Mouse (Mus musculus) lung, postnatal 25 days (tissue): Measurements from ENCODE around the gene Rpl37.
"Not testable (repeated sequence)": the region's sequence is repeated elsewhere in the genome, so short reads cannot be mapped to it uniquely, and the experiment has no call there.

Experiments used
- DNase-seq: peaks from one replicate; pipeline ENCODE4 v3.0.0; 2022; ENCODE audit warnings: low spot score

Rpl37 gene

DNA sequence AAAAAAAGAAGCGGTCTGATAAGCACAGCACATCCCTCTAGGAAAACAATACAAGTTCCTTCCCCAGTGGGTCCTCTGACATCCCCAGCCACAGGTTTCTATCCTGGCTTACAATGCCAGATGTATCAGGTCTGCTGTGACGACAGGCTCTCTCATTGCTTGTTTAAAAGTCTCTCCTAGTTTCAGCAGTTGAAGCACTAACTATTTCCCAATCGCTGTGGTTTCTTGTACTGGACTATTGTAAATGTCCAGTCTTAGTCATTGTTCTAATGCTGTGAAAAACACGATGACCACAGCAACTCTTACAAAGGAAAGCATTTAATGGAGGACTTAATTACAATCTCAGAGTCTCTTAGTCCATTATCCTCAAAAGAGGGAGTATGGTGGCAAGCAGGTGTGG lies 10.0 kb downstream of the Rpl37 start:
- DNase-seq, result no peak

DNA sequence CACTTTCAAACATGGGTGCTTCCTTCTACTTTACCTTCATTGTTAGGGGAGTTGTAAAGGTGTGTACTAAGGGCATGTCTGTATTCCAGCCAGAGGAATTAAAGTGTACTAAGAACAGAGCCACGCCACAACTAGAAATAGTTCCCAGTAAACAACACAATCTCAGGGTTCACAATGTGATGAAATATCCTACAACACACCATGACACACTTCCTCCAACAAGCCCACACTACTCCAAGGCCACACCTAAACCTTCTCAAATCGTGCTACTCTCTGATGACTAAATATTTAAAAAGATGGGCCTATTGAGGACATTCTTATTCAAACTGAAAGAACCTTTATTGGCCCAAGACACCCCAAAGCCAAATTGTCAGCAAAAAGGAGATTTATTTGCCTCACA lies 11.0 kb downstream of the Rpl37 start:
- no peak for DNase-seq

DNA sequence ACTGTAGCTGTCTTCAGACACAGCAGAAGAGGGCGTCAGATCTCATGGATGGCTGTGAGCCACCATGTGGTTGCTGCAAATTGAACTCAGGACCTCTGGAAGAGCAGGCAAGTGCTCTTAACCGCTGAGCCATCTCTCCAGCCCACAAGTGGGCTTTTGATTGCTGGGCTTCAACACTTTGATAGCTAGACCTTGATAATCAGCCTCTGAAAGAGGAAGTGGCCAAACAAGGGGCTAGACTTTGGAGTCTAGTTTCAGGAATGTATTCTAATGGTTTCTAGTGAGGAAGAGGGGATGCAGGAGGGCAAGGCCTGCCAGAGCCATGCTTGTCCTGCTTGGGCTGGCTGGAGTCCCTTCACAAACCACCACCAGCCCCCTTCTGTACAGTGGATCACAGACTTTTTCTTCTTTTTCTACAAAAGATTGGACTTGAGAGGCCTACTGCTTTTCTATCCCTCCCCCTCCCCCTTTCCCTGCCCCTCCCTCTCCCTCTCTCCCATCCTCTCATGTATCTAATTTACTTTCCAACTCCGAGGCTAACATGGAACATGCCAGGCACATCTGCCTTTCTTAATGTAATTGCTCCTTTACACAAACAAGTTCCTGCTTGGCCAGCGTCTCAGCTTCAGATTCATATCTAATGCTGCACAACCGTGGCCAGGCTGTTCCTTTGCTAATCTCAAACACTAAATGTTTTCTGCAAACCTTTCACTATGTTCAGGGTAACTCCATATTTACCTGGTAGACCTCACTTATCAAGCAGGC lies 11.9 kb downstream of the Rpl37 start:
- no peak for DNase-seq

DNA sequence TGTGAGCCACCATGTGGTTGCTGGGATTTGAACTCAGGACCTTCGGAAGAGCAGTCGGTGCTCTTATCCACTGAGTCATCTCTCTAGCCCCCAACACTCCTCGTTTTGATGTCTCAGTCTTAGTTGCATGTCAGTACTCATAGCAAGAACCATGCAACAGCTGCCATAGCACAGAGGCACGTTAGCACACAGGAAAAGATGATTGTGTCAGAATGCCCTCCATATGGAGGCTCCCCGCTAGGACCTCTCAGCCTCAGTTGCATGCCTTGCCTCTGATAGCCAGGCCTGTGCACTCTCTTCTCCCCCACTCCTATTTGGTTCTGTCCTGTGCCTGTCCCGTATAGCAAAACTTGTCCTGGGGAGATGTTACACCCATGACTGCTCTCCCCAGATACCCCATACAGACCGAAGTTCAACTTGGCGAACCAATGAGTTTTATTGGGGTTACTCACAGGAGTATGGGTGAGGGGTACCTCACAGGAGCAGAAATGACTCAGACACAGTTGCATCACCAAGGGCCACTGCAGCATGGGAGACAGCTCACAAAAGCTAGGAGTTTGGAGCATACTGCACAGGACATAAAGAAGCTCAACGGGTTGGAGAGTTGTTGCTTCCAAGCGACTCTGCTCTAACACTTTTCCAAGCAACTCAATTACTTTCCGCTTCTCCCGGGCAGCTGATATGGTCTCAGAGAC lies 12.8 kb downstream of the Rpl37 start:
- DNase-seq, result no peak

DNA sequence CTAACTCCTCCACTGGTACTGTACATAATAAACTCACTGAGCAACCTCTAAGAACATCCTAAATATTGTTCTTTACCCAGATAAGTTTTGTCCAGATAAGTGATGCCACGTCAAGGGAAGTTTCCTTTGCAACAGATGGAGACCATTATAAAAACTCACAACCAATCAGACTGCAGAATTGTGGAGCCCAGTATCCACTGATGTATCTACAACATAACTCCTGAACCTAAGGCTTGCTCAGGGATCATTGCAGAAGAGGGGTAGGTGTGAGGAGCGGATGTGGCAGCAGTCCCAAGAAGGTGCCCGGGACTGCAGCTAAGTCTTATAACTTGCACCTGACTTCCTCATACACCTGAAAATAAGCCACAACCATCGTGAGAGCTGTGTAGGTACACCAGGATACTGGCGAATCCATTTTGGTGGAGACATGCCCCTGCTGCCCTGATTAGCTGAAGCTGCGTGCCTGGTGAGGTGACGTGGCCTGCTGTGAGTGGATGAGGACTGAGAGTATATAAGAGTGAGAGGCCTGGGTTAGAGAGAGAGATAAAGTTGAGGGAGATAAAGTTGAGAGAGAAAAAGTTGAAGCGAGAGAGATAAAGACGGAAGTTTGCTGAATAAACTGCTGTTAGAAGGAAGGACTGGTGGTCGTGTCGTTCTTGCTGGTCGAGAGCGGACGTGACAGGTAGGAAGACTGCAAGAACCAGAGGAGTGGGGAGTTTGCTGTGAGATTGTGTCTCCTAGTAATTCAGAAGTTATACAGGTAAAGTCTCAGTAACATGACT lies 14.6 kb downstream of the Rpl37 start:
- not testable (repeated sequence) for DNase-seq

DNA sequence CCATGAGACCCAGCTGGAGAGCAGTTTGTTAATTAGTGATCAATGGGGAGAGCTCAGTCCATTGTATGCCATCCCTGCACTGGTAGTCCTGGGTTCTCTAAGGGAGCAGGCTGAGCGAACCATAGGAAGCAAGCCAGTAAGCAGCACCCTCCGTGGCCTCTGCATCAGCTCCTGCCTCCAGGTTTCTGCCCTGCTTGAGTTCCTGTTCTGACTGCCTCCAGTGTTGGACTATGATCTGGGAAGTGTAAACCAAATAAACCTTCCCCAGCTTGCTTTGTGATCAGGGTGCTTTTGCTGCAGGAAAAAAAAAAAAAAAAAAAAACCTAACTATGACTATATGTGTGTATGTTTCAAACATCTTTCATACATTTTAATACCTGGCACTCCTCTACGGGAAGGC lies 16.9 kb downstream of the Rpl37 start:
- no peak for DNase-seq

DNA sequence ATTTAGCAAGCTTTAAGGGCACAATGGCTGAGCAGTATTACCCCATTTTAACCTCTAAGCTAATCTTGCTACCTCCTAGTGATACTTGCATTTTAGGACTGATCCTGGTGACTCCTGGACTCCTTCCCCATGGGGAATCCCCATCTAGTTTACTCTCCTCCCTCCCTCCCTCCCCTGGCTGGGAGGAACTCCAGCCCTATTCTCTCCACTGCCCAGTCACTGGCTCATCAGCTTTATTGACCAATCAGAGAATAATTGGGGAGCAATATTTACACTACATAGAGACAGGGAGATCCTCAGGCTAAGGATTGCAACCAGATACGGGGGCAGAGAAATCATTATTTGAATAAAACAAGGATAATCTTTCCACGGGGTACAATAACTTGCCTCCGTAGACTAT lies 17.7 kb downstream of the Rpl37 start:
- DNase-seq, result no peak

DNA sequence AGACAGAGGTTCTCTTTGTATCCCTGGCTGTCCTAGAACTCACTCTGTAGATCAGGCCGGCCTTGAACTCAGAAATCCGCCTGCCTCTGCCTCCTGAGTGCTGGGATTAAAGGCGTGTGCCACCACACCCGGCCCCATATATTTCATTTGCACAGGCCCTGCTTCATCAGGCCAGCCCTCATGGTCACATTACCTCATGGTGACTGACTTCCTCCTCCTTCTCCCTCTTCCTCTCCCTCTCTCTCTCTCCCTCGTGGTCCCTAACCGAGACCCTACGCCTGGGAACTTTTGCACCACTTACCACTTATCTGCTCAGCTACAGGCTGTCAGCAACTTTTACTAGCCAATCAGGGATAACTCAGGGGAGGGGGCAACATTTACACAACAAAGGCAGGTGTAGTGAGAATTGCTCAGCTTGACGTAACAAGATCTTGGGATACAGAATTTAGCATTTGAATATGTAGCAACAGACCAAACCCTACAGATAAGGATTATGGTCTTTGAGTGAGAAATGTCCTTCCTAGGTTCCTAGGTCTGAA lies 18.6 kb downstream of the Rpl37 start:
- DNase-seq, result no peak

DNA sequence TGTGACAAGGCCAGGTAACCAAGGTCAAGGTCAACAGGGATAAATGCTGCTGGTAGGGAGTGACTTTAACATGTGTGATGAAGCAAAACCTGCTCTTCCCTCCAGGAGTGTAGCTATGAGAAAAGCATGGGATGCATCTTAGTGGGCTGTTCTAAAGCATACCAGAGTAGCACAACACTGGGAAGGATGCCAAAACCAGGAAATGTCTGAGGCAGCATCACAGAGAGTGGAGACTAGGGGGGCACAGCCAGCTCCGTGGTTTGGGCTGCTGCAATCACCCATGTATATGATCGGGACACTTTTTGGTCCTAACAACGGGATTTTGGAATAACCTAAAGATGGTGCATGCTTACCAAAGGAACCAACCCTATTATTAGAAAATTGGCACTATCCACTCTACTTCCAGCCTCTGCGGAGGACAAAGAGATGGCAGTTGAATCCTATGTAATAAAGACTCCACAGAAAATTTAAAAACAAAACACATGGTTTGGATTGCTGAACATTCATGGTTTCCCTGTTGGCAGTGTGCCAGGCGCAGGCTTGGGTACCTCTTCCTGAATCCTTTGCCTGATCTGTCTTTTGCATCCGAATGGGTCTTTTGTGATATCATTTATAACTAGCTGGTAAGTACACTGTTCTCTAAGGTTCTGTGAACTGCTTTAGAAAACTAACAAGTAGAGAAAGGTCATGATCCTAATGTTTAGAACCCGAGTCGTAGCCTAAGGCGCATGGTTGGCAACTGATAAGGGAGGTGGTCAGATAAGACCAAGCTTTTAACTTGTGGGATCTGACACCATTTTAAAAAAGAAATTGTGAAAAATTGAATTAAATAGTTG lies 21.8 kb downstream of the Rpl37 start:
- DNase-seq, result no peak

DNA sequence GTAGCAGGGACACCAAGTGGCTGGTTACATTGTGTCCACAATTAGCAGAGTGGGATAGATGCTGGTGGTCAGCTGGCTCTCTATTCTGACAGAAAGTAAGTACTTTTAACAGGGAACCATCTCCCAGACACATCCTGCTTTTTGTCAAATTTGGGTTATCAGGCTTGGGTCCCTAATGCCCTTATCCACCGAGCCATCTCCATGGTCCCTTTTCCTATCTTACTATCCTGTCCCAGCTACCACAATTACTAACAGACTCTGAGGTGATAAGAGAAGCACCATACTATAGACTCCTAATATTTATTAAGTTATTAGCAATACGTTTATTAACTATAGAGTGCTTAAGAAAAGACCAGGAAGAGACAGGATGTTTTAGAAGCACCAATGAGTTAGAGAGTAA lies 22.9 kb downstream of the Rpl37 start:
- no peak for DNase-seq

DNA sequence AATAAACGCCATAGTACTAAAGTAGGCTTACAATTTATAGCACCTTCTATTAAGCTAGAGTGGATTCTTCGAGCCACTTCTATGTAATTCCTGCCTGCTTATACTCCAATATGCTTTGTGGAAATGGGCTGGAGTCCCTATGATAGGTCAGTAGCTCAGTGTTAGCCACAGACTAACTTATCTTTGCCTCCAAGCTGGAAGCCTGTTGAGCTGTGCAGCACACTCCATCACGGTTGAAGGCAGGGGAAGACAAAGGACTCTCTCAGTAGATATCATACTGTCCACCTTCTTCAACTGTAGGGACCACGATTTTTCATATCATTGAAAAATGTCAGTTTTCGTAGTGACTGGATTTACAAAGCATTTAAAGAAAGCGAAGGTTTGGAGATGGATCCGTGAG lies 23.4 kb downstream of the Rpl37 start:
- DNase-seq, result no peak

DNA sequence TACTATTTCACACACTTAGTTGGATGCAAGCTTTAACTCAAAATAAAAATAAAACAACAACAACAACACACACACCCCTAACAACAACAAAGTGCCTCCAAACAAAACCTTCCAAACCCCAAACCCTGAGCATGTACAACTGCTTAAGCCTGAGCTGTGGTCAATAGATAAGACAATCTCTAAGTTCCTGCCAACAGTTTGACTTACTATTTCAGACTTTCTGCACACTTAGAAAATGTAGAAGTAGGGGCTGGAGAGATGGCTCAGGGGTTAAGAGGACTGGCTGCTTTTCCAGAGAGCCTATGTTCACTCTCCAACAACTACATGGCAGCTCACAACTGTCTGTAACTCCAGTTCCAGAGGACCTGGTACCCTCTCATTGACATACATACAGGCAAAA lies 23.9 kb downstream of the Rpl37 start:
- DNase-seq, result no peak

DNA sequence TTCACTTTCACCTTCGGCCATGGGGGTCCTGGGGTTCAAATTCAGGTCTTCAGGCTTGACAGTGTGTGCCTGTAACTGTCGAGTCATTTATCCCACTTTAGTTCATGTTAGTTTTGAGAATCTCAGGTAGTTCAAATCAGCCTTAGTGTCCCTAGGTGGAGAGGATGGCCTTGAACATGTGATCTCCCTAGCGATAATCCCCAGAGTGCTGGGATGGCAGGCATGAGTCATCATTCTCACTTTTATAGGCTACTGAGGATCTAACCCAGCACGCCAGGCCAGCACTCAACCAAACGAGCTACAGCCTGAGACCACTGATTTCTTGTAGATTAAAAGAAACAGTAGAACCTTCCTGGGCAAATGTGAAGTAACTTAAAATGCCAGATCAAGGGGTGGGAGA lies 25.6 kb downstream of the Rpl37 start:
- DNase-seq, result no peak

DNA sequence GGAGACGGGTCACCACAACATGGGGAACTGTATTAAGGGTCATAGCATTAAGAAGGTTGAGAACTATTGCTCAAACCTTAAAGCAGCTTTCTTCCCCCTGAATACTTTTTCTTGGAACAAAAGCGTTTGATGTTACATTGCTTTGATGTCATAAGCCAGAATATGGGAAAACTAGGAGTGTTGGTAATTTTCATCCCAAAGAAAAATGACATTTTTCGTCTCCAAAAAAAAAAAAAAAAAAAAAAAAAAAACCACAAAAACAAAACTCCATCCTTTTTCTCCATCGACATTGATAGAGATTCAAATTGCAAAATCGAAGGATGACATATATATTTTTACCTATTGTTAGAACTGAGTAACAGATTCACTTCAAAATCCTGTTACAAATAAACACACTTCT lies 26.3 kb downstream of the Rpl37 start:
- DNase-seq, result no peak

DNA sequence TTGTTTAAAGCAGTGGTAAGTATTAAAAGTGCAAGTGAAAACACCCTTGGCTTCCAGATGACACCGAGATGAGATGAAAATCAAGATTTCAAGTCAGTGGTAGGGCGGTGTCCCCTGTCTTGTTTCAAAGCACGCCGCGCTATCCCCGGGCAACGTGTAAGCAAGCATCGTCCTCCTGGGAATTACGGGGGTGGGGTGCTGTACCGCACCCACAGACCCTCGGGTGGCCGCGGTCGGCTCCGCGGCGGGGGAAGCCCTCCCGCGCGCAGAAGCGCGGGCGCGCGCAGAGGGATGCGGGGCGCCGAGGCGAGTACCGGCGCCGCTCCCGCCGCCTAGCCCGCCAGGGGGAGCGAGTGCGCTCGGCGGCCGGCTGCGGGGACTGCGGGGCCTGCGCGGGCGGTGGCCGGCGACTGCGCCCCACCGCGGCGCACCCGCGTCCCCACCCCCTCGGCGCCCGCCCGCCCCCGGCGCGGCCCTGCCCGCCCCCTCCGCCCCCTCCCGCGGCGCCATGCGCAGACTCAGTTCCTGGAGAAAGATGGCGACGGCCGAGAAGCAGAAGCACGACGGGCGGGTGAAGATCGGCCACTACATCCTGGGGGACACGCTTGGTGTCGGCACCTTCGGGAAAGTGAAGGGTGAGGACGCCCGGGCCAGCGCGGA lies 27.0 kb downstream of the Rpl37 start, which contains the start of gene Prkaa1:
Gene Prkaa1, plus strand, starts transcription at position 501 of the 660 bp plus-strand sequence.
- peak; percentile 63 for DNase-seq

DNA sequence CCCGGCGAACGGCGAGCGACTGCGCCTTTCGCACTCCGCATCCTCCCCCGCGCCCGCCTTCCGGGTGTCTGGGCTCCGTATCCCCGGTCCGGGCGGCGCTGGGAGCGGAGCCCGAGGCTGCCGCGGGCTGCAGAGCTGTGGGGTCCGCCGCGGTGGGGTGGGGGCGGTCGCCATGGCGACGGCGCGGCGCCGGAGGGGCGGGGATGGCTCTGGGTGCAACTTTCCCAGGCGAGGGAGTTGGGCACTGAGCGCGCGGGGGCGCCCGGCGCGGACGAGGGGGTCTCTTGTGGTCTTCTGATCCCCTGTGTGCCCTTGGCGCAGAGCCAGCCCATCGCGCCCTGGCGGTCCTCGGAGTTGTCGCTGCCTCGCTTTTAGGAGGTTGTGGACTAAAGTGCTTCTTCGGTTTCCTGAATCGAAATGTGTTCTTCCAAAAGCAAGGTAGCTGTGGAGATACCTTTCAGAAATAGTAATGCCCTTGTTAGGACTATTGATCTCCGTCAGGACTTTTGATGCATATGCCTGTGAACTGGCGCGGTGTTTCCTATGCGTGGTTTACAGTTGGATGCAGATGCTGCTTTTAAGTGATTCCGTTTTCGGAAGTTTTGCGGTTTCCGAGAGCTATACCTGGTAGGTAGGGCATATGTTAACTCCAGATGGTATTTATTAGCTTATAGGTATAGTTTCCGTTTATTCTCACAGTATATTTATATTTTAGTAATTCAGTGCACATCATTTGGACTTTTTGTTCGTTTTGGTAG lies 27.8 kb downstream of the Rpl37 start:
- peak; percentile 35 for DNase-seq

DNA sequence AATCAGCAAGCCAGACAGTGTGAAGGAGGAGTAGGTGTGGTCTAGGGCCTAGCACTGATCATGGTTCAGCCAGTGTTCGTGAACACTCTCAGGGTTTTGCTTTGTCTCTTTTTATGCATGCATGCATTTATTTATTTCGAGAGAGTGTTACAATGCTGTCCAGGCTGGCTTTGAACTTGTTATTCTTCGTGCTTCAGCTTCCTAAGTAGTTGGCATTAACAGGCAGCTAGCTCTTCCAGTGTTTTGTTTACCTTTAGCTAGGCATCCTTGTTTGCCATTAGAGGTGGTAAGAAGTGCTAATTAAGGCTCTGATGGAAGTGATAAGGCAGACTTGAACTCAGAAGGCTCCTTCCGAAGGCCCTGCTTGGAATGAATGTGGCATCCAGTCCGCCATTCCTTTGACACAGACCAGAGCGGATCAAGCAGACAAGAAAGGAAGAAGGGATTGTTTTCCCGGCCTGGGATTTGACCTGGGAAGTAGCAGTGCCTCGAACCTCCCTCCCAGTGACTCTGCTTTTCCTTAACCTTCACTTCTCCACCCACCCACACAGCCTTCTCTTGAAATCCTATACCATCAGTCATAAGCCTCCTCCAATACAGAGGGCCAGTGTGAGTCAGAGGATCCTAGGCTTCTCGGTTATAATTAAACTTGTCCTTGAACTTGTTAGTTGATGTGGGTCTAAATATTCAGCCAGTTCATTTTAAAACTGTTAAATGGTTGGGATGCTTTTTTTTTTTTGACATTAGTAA lies 28.9 kb downstream of the Rpl37 start:
- DNase-seq, result no peak

DNA sequence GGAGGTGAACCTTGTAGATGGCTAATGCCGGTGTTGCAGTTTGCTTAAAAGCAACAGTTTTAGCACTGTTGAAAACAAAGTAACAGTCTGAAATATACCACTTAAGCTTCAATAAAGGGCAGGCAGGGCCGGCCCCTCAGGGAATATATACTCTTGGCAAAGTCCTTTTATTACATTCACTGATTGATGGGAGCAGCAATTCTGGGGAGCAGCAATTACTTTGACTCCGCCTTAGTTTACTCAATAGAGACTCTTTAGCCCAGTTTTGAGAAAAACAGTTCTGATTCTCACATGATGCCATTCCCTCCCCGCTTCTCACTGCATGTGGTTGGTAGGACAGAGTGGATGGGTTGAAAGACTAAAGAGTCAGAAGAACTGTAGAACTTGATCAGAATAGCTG lies 32.7 kb downstream of the Rpl37 start:
- no peak for DNase-seq

DNA sequence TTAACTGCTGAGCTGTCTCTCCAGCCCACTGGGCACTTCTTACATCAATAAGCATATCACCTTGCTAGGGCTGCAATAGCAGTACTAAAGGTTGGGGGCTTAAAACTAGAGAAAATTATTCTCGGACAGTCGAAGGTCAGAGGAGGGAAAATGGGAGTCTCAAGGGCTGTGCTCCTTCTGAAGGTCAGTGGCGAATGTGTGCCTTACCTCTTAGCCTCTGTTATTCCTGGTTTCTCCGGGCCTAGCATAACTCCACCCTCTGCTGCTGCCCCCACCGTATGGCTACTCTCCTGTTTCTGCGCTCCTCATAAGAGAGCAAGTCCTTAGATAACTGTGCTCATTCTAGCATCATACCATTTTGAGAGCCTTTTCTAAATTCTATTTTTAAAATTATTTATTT lies 35.7 kb downstream of the Rpl37 start:
- DNase-seq, result no peak

DNA sequence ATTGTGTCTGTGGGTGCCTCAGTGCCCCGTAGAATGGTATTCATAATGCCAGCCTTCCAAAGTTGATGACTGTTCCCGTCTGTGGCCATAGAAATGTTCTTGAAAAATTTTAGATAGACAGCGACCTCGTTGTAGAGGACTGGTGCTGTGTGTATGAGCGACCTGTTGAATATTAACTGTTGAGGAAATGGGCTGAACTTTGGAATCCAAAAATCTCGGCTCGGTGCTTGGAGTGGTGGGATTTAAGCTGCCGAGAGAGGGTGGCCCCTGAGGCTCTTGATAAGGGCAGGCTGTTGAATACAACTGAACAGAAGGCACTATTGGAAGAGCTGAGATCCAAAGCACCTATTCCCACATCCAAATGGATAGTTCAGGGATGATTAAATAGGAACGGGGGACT lies 38.2 kb downstream of the Rpl37 start:
- DNase-seq, result no peak
